Mouse (Mus musculus): ENCODE data around the gene Vmn1r130.
"Not testable (repeated sequence)": the region's sequence is repeated elsewhere in the genome, so short reads cannot be mapped to it uniquely, and the experiment has no call there.

Gene Vmn1r130

GRCm38 (mm10) chr7:21511480-21511879, at the start of gene Vmn1r130:
Gene Vmn1r130, plus strand, starts transcription at chr7:21511780.
- DNase-seq: not testable (repeated sequence)

- DNase-seq: not testable (repeated sequence)
These were observed 34.4 kb downstream of the Vmn1r130 start, which contains the start of gene Vmn1r131 for GRCm38 (mm10) chr7:21545990-21546389. Gene Vmn1r131, minus strand, starts transcription at chr7:21546090.
